Mouse (Mus musculus) urinary bladder, adult 18-20 months (tissue): ENCODE results near the gene Spata31d1b.

Experiments used
- DNase-seq, 2 experiments: peaks; one replicate each; pipeline ENCODE4 v3.0.0; 2022; ENCODE audit warnings: low spot score in 2 of 2, mixed read lengths in 2 of 2

Spata31d1b gene

GRCm38 (mm10) chr13:59746711-59747110 is 34.6 kb downstream of the Spata31d1b start, which contains the start of gene 1700014D04Rik:
Gene 1700014D04Rik (minus strand): TSS chr13:59746752.
- no peak for DNase-seq

DNA sequence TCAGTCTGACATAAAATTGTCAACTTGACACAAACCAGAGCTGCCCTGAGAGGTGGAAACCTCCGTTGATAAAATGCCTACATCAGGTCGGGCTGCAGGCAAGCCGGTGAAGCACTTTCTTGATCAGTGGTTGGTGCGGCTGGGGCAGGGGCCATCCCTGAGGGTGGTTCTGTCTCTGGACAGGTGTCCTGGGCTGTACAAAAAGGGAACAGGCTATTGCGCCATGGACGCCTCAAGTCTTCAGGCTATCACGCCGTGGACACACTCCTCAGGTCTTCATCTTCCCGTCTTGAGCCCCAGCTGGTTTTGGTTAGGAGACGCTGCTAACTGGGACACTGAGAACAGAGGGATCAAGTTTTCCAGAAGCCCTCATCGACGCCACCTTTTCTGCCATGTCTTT is 38.2 kb downstream of the Spata31d1b start:
- no peak for DNase-seq

- DNase-seq, result no peak
Observed at GRCm38 (mm10) chr13:59756906-59757305, 44.8 kb downstream of the Spata31d1b start.

- no peak for DNase-seq
Observed at GRCm38 (mm10) chr13:59762791-59763190, 50.7 kb downstream of the Spata31d1b start.

GRCm38 (mm10) chr13:59766786-59767515 is 54.9 kb downstream of the Spata31d1b start:
- no peak for DNase-seq

GRCm38 (mm10) chr13:59768531-59768930 is 56.4 kb downstream of the Spata31d1b start:
- no peak for DNase-seq
